Mouse (Mus musculus) CH12.LX (cell line): Measurements from ENCODE around the gene Mmp15. TPM values are rescaled to one million over a fixed set of nuclear protein-coding genes. Genes with fewer than 3 reads are reported as not detected.

Experiments
- DNase-seq: peaks from one replicate; pipeline ENCODE4 v3.0.0-alpha.2; 2013; ENCODE audit errors: extremely low read depth
- H3K27ac ChIP-seq: 2 replicates; pipeline ENCODE4 v1.5.1; 2012; ENCODE audit warnings: low read depth, mild to moderate bottlenecking, control low read depth, moderate library complexity; ENCODE audit not compliant: insufficient read depth
- H3K27me3 ChIP-seq: replicated peaks from 2 replicates; pipeline ENCODE3; 2012; ENCODE audit warnings: inconsistent platforms
- H3K36me3 ChIP-seq, 2 experiments: replicated peaks in 1 of 2; 2 replicates each; pipeline versions ENCODE3 to v1.6.1; 2012; ENCODE audit warnings: inconsistent platforms in 1 of 2, low read length in 1 of 2, mild to moderate bottlenecking in 1 of 2, mixed read lengths in 1 of 2, moderate library complexity in 1 of 2; ENCODE audit not compliant: control insufficient read depth in 1 of 2, insufficient read depth in 1 of 2
- H3K4me1 ChIP-seq, 2 experiments: 2 replicates each; pipeline ENCODE4 v1.6.1; 2012; ENCODE audit warnings: inconsistent platforms in 1 of 2, moderate library complexity in 1 of 2; ENCODE audit not compliant: insufficient read depth in 2 of 2, control insufficient read depth in 1 of 2
- H3K4me2 ChIP-seq: 2 replicates; pipeline ENCODE4 v1.6.1; 2012; ENCODE audit warnings: low read depth, mild to moderate bottlenecking, control low read depth; ENCODE audit not compliant: poor library complexity, insufficient read depth, severe bottlenecking
- H3K4me3 ChIP-seq, 3 experiments: fragments of 150-350 bp in 1 of 3; sonication (generic) in 1 of 3; replicated peaks in 1 of 3; 2 replicates each; pipeline versions ENCODE3 to v1.5.1; 2011 to 2012; ENCODE audit warnings: low read depth in 2 of 3, low read length in 2 of 3, mild to moderate bottlenecking in 2 of 3, moderate library complexity in 2 of 3, control low read depth in 1 of 3, improper control_type of control experiment in 1 of 3, inconsistent platforms in 1 of 3, mixed read lengths in 1 of 3; ENCODE audit not compliant: poor library complexity in 1 of 3
- H3K79me2 ChIP-seq: replicated peaks from 2 replicates; pipeline ENCODE4 v1.6.1; 2012; ENCODE audit warnings: mild to moderate bottlenecking, moderate library complexity; ENCODE audit not compliant: control insufficient read depth, poor library complexity, insufficient read depth, severe bottlenecking; ENCODE audit errors: extremely low read depth
- H3K9ac ChIP-seq: 2 replicates; pipeline ENCODE4 v1.6.1; 2012; ENCODE audit warnings: low read depth, mild to moderate bottlenecking, control low read depth, moderate library complexity; ENCODE audit not compliant: insufficient read depth
- H3K9me3 ChIP-seq: replicated peaks from 2 replicates; pipeline ENCODE3; 2012; ENCODE audit warnings: low read length, inconsistent platforms, mixed read lengths
- CTCF ChIP-seq, 2 experiments: IDR thresholded peaks in 1 of 2; conservative IDR thresholded peaks in 1 of 2; 2 replicates each; pipeline ENCODE4 v1.5.1; 2011 to 2012; ENCODE audit warnings: low read depth in 2 of 2, low read length in 2 of 2, improper control_type of control experiment in 1 of 2, inconsistent platforms in 1 of 2, mild to moderate bottlenecking in 1 of 2, moderate library complexity in 1 of 2
- E2F4 ChIP-seq: IDR thresholded peaks from 2 replicates; pipeline ENCODE4 v1.6.1; 2011; ENCODE audit warnings: low read depth, low read length, improper control_type of control experiment; ENCODE audit not compliant: insufficient replicate concordance
- ETS1 ChIP-seq: conservative IDR thresholded peaks from 2 replicates; pipeline ENCODE4 v1.6.1; 2012; ENCODE audit warnings: low read depth, mild to moderate bottlenecking, inconsistent platforms, low read length, improper control_type of control experiment, moderate library complexity
- HCFC1 ChIP-seq: IDR thresholded peaks from 2 replicates; pipeline ENCODE4 v1.6.1; 2012; ENCODE audit warnings: low read depth, mild to moderate bottlenecking, inconsistent platforms, low read length, improper control_type of control experiment
- JUND ChIP-seq: conservative IDR thresholded peaks from 2 replicates; pipeline ENCODE4 v1.6.1; 2011; ENCODE audit warnings: low read depth, low read length, improper control_type of control experiment
- KAT2A ChIP-seq: IDR thresholded peaks from 2 replicates; pipeline ENCODE4 v1.6.1; 2012; ENCODE audit warnings: low read length, improper control_type of control experiment, inconsistent platforms; ENCODE audit not compliant: insufficient replicate concordance
- MEF2A ChIP-seq: IDR thresholded peaks from 2 replicates; pipeline ENCODE4 v1.6.1; 2014; ENCODE audit warnings: low read depth, mild to moderate bottlenecking, inconsistent platforms, low read length, improper control_type of control experiment, borderline replicate concordance
- MXI1 ChIP-seq: IDR thresholded peaks from 2 replicates; pipeline ENCODE4 v1.6.1; 2011; ENCODE audit warnings: mild to moderate bottlenecking, low read depth, low read length, improper control_type of control experiment
- MYC ChIP-seq: IDR thresholded peaks from 2 replicates; pipeline ENCODE4 v1.6.1; 2011; ENCODE audit warnings: low read depth, mild to moderate bottlenecking, improper control_type of control experiment, low read length
- NRF1 ChIP-seq: IDR thresholded peaks from 2 replicates; pipeline ENCODE4 v1.6.1; 2014; ENCODE audit warnings: low read depth, mild to moderate bottlenecking, inconsistent platforms, low read length, improper control_type of control experiment, moderate library complexity
- RAD21 ChIP-seq: IDR thresholded peaks from 2 replicates; pipeline ENCODE4 v1.6.1; 2011; ENCODE audit warnings: low read depth, mild to moderate bottlenecking, low read length, improper control_type of control experiment, moderate library complexity
- RCOR1 ChIP-seq: conservative IDR thresholded peaks from 2 replicates; pipeline ENCODE4 v1.6.1; 2012; ENCODE audit warnings: low read depth, mild to moderate bottlenecking, inconsistent platforms, low read length, improper control_type of control experiment
- SIN3A ChIP-seq: IDR thresholded peaks from 2 replicates; pipeline ENCODE4 v1.6.1; 2012; ENCODE audit warnings: low read length, improper control_type of control experiment, inconsistent platforms
- SMC3 ChIP-seq: IDR thresholded peaks from 2 replicates; pipeline ENCODE4 v1.6.1; 2011; ENCODE audit warnings: low read depth, low read length, improper control_type of control experiment
- TCF12 ChIP-seq: IDR thresholded peaks from 2 replicates; pipeline ENCODE4 v1.6.1; 2014; ENCODE audit warnings: low read depth, mild to moderate bottlenecking, inconsistent platforms, low read length, improper control_type of control experiment
- ZKSCAN1 ChIP-seq: IDR thresholded peaks from 2 replicates; pipeline ENCODE4 v1.6.1; 2012; ENCODE audit warnings: low read depth, inconsistent platforms, low read length, improper control_type of control experiment, borderline replicate concordance
- dilution Hi-C: fragments of 300-500 bp; cut with MboI; formaldehyde crosslinking; loops from 2 replicates; pipeline ENCODE4 v1.14.3; 2020; ENCODE audit warnings: low sequenced_read_pairs; ENCODE audit not compliant: extremely low pct_unique_long_range_greater_than_20kb, extremely low pct_ligation_motif_present
- in situ Hi-C: fragments of 300-500 bp; cut with MboI; formaldehyde crosslinking; loops from 3 replicates; pipeline ENCODE4 v1.14.3; 2019; ENCODE audit warnings: low sequenced_read_pairs, low pct_ligation_motif_present, low pct_unique_long_range_greater_than_20kb, mixed read lengths
- polyA plus RNA-seq: library from polyadenylated mRNA; unstranded; fragments of >175 nt; gene quantifications from 2 replicates; pipeline ENCODE4 v1.2.1, GENCODE M21; 2012; ENCODE audit warnings: low read depth; ENCODE audit not compliant: insufficient read length
- total RNA-seq, 2 experiments: library from RNA; depleted of rRNA; stranded (reverse); fragments of 300-350 nt in 1 of 2; fragments of >200 nt in 1 of 2; gene quantifications; 2 replicates each; pipeline ENCODE4 v1.2.3; 2012 to 2014

Gene Mmp15
- total and polyA plus RNA-seq, 3 experiments = 0.04 to 0.44 TPM; not detected in 1

DNA sequence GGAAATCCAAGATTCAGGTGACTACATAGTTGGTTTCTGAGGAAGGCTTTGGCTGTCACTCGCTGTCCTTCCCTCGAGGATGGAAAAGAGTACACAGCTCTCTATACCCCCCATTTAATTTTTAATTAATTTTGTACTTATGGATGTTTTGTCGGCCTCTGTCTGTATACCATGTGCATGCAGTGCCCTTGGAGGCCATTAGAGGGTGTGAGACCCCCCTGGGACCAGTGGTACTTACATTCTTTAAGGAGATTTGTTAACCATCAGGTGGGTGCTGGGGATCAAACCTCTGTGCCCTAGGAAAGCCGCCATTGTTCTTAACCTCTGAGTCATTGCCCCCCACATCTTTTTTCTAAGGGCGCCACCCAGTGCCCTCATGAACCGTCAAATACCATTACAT lies 7.4 kb upstream of the Mmp15 start:
- in situ Hi-C loops = no loop called here
- H3K79me2 ChIP-seq = no peaks in the 10 kb centered on the region
- peaks cover 0 to 11% of the 10 kb centered on the region in 2 experiments; a peak in 2 of 4 replicates for H3K4me1 ChIP-seq
- H3K9me3 ChIP-seq = no peaks in the 10 kb centered on the region
- no peak for DNase-seq
- TF ChIP-seq CTCF (conservative IDR thresholded peaks at IDR 0.05 in 1 of 2, IDR thresholded peaks at IDR 0.05 in 1 of 2; ENCODE audit: low read depth in 2 of 2, low read length in 2 of 2) = peak in 1 of 2 experiments; percentile 52; a peak in 2 of 4 replicates
- TF ChIP-seq MXI1 = no peak
- no peak for TF ChIP-seq SIN3A
- TF ChIP-seq MEF2A = no peak
- no peak for TF ChIP-seq KAT2A
- no peak for TF ChIP-seq ETS1
- no peak overlapping the region for H3K27ac ChIP-seq
- no peak overlapping the region for H3K4me3 ChIP-seq
- H3K4me2 ChIP-seq = no peak overlapping the region
- H3K27me3 ChIP-seq = no peaks in the 10 kb centered on the region
- peaks cover 7 to 71% of the 10 kb centered on the region in 2 experiments for H3K36me3 ChIP-seq
- H3K9ac ChIP-seq = no peak overlapping the region
- dilution Hi-C loops = no loop called here

DNA sequence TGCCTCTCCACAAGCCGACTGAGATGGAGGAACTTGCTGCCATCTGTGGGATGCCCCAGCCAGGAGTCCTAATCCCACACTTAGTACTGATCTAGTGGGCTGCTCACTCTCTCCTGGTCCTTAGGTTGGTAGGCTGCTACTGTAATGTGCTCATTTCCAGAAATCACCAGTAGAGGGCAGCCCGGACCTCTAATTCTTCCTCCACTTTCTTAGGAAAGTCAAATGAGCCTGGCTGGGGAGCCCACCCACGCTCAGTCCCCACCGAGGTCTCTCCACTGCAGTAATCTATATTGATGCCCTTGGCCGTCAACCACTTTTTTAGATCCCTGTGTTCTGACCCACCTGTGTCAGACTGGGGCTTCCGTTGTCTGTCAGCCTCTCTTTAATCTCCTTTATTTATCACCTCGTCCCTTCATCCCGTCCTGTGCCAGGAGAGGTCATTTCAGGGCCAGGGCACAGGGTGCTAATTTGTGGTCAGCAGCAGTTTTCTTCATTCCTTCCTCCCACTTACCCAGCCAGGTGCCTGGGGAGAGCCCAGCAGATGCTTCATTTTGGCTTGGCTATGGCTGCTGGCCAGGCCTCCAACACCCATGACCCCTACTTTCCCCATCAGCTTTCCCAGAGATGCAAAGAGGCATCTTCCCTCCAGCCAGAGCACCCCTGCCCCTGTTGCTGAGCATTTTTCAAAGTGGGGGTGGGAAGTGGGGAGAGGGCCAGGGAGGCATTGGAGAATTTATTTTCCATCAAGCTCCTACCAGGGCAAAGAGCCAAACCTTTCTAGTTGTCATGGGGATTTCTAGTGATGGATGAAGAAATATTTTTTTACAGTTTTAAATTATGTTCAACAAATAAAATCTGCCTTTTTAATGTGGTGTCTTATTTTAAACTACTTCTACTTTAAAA lies 5.2 kb upstream of the Mmp15 start:
- Histone ChIP-seq H3K4me2 (no peak overlapping the region), H3K79me2 (no peaks in the 10 kb centered on the region), H3K4me1 (peaks cover 0 to 11% of the 10 kb centered on the region in 2 experiments; a peak in 2 of 4 replicates), H3K4me3 (no peak overlapping the region), H3K36me3 (peaks cover 3 to 50% of the 10 kb centered on the region in 2 experiments), H3K9ac (no peak overlapping the region), H3K27me3 (no peaks in the 10 kb centered on the region), H3K9me3 (peaks cover under 1% of the 10 kb centered on the region), H3K27ac (no peak overlapping the region)
- peak; percentile 69 for DNase-seq
- dilution Hi-C loops (no loop called here), in situ Hi-C loops (no loop called here)
- TF ChIP-seq SIN3A (no peak), JUND (no peak), RAD21 (peak; percentile 78), NRF1 (no peak), CTCF (conservative IDR thresholded peaks at IDR 0.05 in 1 of 2, IDR thresholded peaks at IDR 0.05 in 1 of 2; ENCODE audit: low read depth in 2 of 2, low read length in 2 of 2) (peak; percentile 39 to 79; a peak in 3 of 4 replicates), SMC3 (peak; percentile 64)

DNA sequence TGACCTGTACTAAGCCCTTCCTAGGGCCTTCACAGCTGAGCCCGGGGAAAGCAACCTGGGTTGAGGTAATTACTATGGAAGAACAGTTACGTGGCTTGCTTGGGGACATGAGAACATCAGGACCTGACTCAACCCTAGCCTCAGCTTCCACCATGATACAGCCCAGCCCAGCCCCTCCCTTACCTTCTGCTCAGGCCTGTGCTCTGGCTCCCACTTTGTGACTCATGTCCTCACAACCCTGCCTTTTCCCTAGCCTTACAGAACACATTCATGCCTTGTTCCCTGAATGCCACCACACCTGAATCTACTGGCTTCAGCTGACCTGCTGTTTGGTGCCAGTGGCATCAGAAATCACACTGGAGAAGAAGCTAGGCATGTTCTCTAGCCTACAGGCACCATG lies 3.7 kb upstream of the Mmp15 start:
- TF ChIP-seq ZKSCAN1 = no peak
- TF ChIP-seq E2F4 = no peak
- TF ChIP-seq HCFC1 = no peak
- no peak for TF ChIP-seq SMC3
- no peak for TF ChIP-seq KAT2A
- no peak for TF ChIP-seq MYC
- no peak for TF ChIP-seq TCF12
- no peak for TF ChIP-seq RCOR1
- in situ Hi-C loops (no loop called here), dilution Hi-C loops (no loop called here)
- peaks cover 3 to 40% of the 10 kb centered on the region in 2 experiments for H3K36me3 ChIP-seq
- H3K27ac ChIP-seq = no peak overlapping the region
- H3K9ac ChIP-seq = no peak overlapping the region
- no peaks in the 10 kb centered on the region for H3K79me2 ChIP-seq
- H3K9me3 ChIP-seq = peaks cover 8% of the 10 kb centered on the region
- H3K4me2 ChIP-seq = no peak overlapping the region
- H3K4me1 ChIP-seq = peaks cover 0 to 11% of the 10 kb centered on the region in 2 experiments; a peak in 2 of 4 replicates
- H3K4me3 ChIP-seq = no peak overlapping the region
- no peaks in the 10 kb centered on the region for H3K27me3 ChIP-seq
- DNase-seq = no peak
